Mouse (Mus musculus): ENCODE results near the gene Noto. TPM values are rescaled to one million over a fixed set of nuclear protein-coding genes. Genes with fewer than 3 reads are reported as not detected.

Gene Noto
- polyA plus RNA-seq (2017; shearing (Covaris generic)) = not detected

- no peak for ATAC-seq
These were observed at the start of gene Noto for GRCm38 (mm10) chr6:85423836-85424379. Gene Noto (plus strand): TSS chr6:85423886.

GRCm38 (mm10) chr6:85373951-85374733 lies 49.5 kb upstream of the Noto start, which contains the start of gene Rab11fip5:
Gene Rab11fip5 (minus strand): TSS chr6:85374634.
- ATAC-seq = peak; percentile 5

- peak; percentile 97 for ATAC-seq
These were observed 49.0 kb upstream of the Noto start for GRCm38 (mm10) chr6:85374734-85375114.

GRCm38 (mm10) chr6:85377066-85377734 lies 46.5 kb upstream of the Noto start:
- ATAC-seq = no peak

GRCm38 (mm10) chr6:85377876-85378275 lies 45.8 kb upstream of the Noto start:
- ATAC-seq = no peak

- no peak for ATAC-seq
These were observed 45.1 kb upstream of the Noto start for GRCm38 (mm10) chr6:85378629-85379028.

GRCm38 (mm10) chr6:85380201-85380900 lies 43.3 kb upstream of the Noto start:
- ATAC-seq = peak; percentile 77

GRCm38 (mm10) chr6:85380901-85381647 lies 42.6 kb upstream of the Noto start:
- ATAC-seq = no peak

- no peak for ATAC-seq
These were observed 42.1 kb upstream of the Noto start for GRCm38 (mm10) chr6:85381648-85382020.

- no peak for ATAC-seq
These were observed 40.9 kb upstream of the Noto start for GRCm38 (mm10) chr6:85382791-85383190.

- ATAC-seq = no peak
These were observed 35.1 kb upstream of the Noto start for GRCm38 (mm10) chr6:85388608-85389007.

- ATAC-seq = peak; percentile 49
These were observed 31.9 kb upstream of the Noto start for GRCm38 (mm10) chr6:85391803-85392202.

GRCm38 (mm10) chr6:85395360-85395759 lies 28.3 kb upstream of the Noto start:
- no peak for ATAC-seq

- no peak for ATAC-seq
These were observed 26.5 kb upstream of the Noto start for GRCm38 (mm10) chr6:85397165-85397564.

- ATAC-seq = no peak
These were observed 24.0 kb upstream of the Noto start for GRCm38 (mm10) chr6:85399715-85400114.

- ATAC-seq = no peak
These were observed 21.1 kb upstream of the Noto start for GRCm38 (mm10) chr6:85402613-85403012.

- ATAC-seq = no peak
These were observed 20.6 kb upstream of the Noto start for GRCm38 (mm10) chr6:85403039-85403438.

- ATAC-seq = no peak
These were observed 14.7 kb upstream of the Noto start for GRCm38 (mm10) chr6:85409003-85409402.

GRCm38 (mm10) chr6:85410771-85411273 lies 12.9 kb upstream of the Noto start:
- no peak for ATAC-seq

- ATAC-seq = no peak
These were observed 7.9 kb upstream of the Noto start for GRCm38 (mm10) chr6:85415829-85416228.

GRCm38 (mm10) chr6:85419150-85419549 lies 4.5 kb upstream of the Noto start:
- no peak for ATAC-seq

GRCm38 (mm10) chr6:85431274-85431841 lies 7.7 kb downstream of the Noto start:
- no peak for ATAC-seq
